Mouse (Mus musculus) stomach, embryonic 16.5 days (tissue): Measurements from ENCODE around the gene Zic3. TPM values are rescaled to one million over a fixed set of nuclear protein-coding genes. Genes with fewer than 3 reads are reported as not detected.

Experiments
- ATAC-seq: fragments of 200-750 bp; cut with Nextera tagmentation; 2 replicates; pipeline ENCODE4 v1.8.0; 2017; ENCODE audit warnings: moderate number of reproducible peaks, moderate TSS enrichment; ENCODE audit not compliant: insufficient read depth, low FRiP score
- H3K27ac ChIP-seq: fragments of 300-500 bp; sonication (generic); 2 replicates; pipeline ENCODE4 v1.5.1; 2014; ENCODE audit warnings: low read length
- H3K27me3 ChIP-seq: fragments of 300-500 bp; sonication (generic); 2 replicates; pipeline ENCODE4 v1.6.1; 2014; ENCODE audit warnings: low read length, control low read depth, mixed read lengths; ENCODE audit not compliant: control insufficient read depth, insufficient read depth
- H3K36me3 ChIP-seq: fragments of 300-500 bp; sonication (generic); 2 replicates; pipeline ENCODE4 v1.6.1; 2014; ENCODE audit warnings: low read length; ENCODE audit not compliant: control insufficient read depth, insufficient read depth
- H3K4me1 ChIP-seq: fragments of 300-500 bp; sonication (generic); 2 replicates; pipeline ENCODE4 v1.6.1; 2014; ENCODE audit warnings: low read length, control low read depth, mixed read lengths; ENCODE audit not compliant: control insufficient read depth, insufficient read depth
- H3K4me2 ChIP-seq: fragments of 300-500 bp; sonication (generic); 2 replicates; pipeline ENCODE4 v1.6.1; 2014; ENCODE audit warnings: low read depth, low read length, mixed read lengths
- H3K4me3 ChIP-seq: fragments of 300-500 bp; sonication (generic); replicated peaks from 2 replicates; pipeline ENCODE4 v1.5.1; 2014; ENCODE audit warnings: mild to moderate bottlenecking, low read length
- H3K9ac ChIP-seq: fragments of 300-500 bp; sonication (generic); 2 replicates; pipeline ENCODE4 v1.6.1; 2014; ENCODE audit warnings: low read length
- H3K9me3 ChIP-seq: fragments of 300-500 bp; sonication (generic); replicated peaks from 2 replicates; pipeline ENCODE4 v1.6.1; 2016; ENCODE audit warnings: low read length, control low read depth; ENCODE audit not compliant: control insufficient read depth
- WGBS: fragments of 180-500 bp; shearing (Covaris S2); extraction: QIAGEN DNeasy Blood & Tissue Kit; methylation state at CpG from one replicate; pipeline ENCODE4 v1.1.7; 2014; 5-methylcytosine and 5-hydroxymethylcytosine counted together
- polyA plus RNA-seq: library from polyadenylated mRNA; unstranded; fragments of >200 nt; fragmentation: Nextera tagmentation; extraction: Ambion mirVana; gene quantifications from 2 replicates; pipeline ENCODE4 v1.2.1, GENCODE M21; 2015

Gene Zic3
- polyA plus RNA-seq, 1 experiment from 2014 or later: not detected

DNA sequence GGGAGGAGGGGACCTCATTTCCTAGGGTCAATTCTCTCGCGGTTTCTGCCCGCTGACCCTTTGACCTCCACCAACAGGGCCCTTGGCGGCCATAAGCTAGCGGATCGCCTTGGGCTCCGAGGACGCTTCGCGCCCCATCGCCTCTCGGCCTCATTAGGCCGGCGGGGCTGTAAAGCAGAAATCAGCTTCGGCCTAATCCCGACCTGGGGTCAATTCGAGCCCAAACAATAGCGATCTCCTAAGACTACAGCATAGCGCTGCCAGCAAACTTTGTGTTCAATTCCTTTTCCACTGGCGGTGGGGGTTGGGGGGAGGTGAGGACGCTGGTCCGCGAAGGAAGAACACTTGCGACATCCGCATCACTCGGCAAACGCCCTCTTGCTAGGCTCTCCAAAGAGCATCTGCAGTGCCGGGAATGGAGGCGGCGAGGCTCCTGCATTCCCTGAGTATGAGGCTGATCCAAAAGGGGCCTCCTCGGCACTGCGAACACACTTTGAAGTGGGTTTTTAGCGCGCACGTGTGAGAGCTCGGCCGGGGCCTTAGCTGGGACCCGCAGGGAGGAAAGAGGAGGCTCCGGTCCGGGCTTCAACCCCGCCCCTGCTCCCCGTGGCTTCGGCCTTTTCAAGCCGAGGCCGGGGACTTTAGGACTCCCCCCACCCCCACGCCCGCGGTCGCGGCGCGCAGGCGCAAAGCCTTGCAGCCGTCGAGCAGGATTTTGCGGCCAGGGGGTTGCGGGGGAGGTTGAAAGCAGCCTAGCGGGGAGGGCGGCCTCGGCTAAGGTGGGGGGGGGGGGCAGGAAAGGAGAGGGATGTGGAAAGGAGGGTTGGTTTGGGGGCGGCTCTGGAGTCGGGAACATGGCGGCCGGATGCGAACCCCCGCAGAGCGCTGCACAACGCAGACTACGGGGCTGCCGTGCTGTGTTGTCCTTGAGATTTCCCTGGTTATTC, 15.8 kb downstream of the Zic3 start:
- ATAC-seq: no peak
- Histone ChIP-seq H3K9me3 (no peaks in the 10 kb centered on the region), H3K36me3 (no peaks in the 10 kb centered on the region), H3K4me3 (peak overlapping the region; percentile 34), H3K9ac (no peak overlapping the region), H3K27me3 (peaks cover 40% of the 10 kb centered on the region), H3K4me2 (peak overlapping the region; percentile 49), H3K27ac (no peak overlapping the region), H3K4me1 (no peaks in the 10 kb centered on the region)
- WGBS: 16% methylated on average over 65 of the region's 70 CpGs

DNA sequence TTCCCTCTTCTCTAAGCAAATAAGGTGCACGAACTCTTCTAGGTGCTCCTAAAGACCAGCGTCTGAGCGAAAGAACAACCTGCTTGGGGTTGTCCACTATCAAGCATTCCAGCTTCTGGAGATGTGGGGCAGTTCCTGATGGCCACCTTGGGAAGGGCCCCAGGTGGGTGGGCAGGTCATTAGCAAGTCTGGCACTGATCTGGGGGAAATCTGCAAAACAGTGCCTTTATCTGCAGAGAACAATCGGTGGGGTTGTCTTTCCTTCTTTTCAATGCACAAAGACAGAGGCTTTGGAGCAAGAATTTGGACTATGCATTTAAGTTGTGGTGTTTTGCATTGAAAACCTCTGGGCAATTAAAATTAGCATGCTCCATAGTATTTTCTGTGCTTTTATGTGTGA, 17.2 kb downstream of the Zic3 start:
- Histone ChIP-seq H3K27me3 (peaks cover 35% of the 10 kb centered on the region), H3K4me3 (no peak overlapping the region), H3K27ac (no peak overlapping the region), H3K4me2 (no peak overlapping the region), H3K4me1 (no peaks in the 10 kb centered on the region), H3K9me3 (no peaks in the 10 kb centered on the region), H3K36me3 (no peaks in the 10 kb centered on the region), H3K9ac (no peak overlapping the region)
- no peak for ATAC-seq
- WGBS: 45% methylated on average over 4 of the region's 4 CpGs

DNA sequence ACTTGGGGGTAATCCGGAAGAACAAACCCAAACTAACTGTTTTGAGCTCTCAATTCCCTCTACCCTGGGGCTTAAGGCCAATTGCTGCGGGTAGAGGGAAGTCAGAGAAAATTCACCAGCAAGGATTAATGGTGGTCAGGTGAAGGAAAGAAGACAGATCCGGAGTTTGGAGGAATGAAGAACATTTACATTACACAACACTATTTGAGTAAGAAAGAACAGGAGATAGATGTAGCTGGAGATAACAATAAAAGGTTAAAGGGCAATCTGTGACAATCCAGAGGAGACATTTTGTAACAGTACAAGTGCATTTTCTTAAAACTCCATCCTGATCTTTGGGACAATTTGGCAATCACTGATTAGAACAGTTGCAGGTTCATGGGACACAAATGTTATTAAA, 19.4 kb downstream of the Zic3 start:
- no peak for ATAC-seq
- 66% methylated on average over 3 of the region's 3 CpGs for WGBS

DNA sequence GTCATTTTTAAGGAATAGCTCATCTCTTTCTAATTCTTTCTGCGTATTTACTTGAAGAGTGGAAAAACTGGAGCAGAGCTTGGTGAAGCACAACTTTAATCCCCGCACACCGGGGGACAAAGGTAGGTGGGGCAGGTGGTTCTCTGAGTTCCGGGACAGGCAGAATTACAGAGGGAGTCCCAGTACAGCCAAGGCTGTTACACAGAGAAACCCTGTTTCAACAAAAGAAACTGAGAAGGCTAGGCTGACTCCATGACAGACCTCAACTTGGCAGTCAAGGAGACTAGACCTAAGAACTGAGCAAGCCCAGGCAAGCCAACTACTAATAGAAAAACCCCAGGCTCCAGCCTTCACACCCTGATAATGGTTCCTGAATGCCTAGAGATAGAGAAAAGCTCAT, 20.0 kb downstream of the Zic3 start:
- Histone ChIP-seq H3K4me3 (no peak overlapping the region), H3K4me1 (no peaks in the 10 kb centered on the region), H3K9me3 (no peaks in the 10 kb centered on the region), H3K36me3 (no peaks in the 10 kb centered on the region), H3K27ac (no peak overlapping the region), H3K27me3 (peaks cover 29% of the 10 kb centered on the region), H3K9ac (no peak overlapping the region), H3K4me2 (no peak overlapping the region)
- ATAC-seq: no peak
- 73% methylated on average over 4 of the region's 4 CpGs for WGBS

More for the DNA sequence above, 19.4 kb downstream of the Zic3 start:
- Histone ChIP-seq H3K27ac (no peak overlapping the region), H3K36me3 (no peaks in the 10 kb centered on the region), H3K4me1 (no peaks in the 10 kb centered on the region), H3K9me3 (no peaks in the 10 kb centered on the region), H3K9ac (no peak overlapping the region), H3K4me2 (no peak overlapping the region), H3K4me3 (no peak overlapping the region), H3K27me3 (peaks cover 32% of the 10 kb centered on the region)
